Mouse (Mus musculus): ENCODE data around the gene Lsm12. TPM values are rescaled to one million over a fixed set of nuclear protein-coding genes. Genes with fewer than 3 reads are reported as not detected.

The Lsm12 gene
- total and polyA plus RNA-seq, 3 experiments = 66.9 to 185 (median 78.9) TPM

- TF ChIP-seq ETS1 (conservative IDR thresholded peaks at IDR 0.05; ENCODE audit: low read depth, low read length) = peak; percentile 93
- TF ChIP-seq JUN (IDR thresholded peaks at IDR 0.05; ENCODE audit: insufficient read depth, low read depth, low read length) = no peak
- peak; percentile 94 for TF ChIP-seq SIN3A (IDR thresholded peaks at IDR 0.05; ENCODE audit: low read length)
- TF ChIP-seq ELF1 (IDR thresholded peaks at IDR 0.05; ENCODE audit: low read depth, low read length) = peak; percentile 65
- TF ChIP-seq ZMIZ1 (IDR thresholded peaks at IDR 0.05; ENCODE audit: low read depth, low read length) = no peak
- peak; percentile 88 for TF ChIP-seq NRF1 (IDR thresholded peaks at IDR 0.05; ENCODE audit: low read depth, low read length)
- TF ChIP-seq JUND (conservative IDR thresholded peaks at IDR 0.05; ENCODE audit: low read depth, low read length) = no peak
- TF ChIP-seq TBP (conservative IDR thresholded peaks at IDR 0.05; ENCODE audit: low read depth, low read length) = peak; percentile 76; the same call in 1 of the 2 replicates
Measured at GRCm38 (mm10) chr11:102218783-102219182, 33.7 kb upstream of the Lsm12 start (continued).

- Histone ChIP-seq H3K79me2 (replicated peaks; ENCODE audit: control insufficient read depth, extremely low read depth, insufficient read depth, poor library complexity, severe bottlenecking) (0 out of 2 replicates have a peak, but pooled peaks cover 2% of the 10 kb centered on the region), H3K36me3 (replicated peaks in 1 of 2; ENCODE audit: control insufficient read depth in 1 of 2, insufficient read depth in 1 of 2, low read length in 1 of 2) (peaks cover 0 to 8% of the 10 kb centered on the region in 2 experiments), H3K4me3 (replicated peaks in 1 of 3; ENCODE audit: low read depth in 2 of 3, low read length in 2 of 3, poor library complexity in 1 of 3) (peak overlapping the region; percentile 59 to 79 (median 60)), H3K4me2 (ENCODE audit: insufficient read depth, low read depth, poor library complexity, severe bottlenecking) (peak overlapping the region; percentile 78), H3K27ac (ENCODE audit: insufficient read depth, low read depth) (peak overlapping the region; percentile 29), H3K9me3 (replicated peaks; ENCODE audit: low read length) (no peaks in the 10 kb centered on the region), H3K9ac (ENCODE audit: insufficient read depth, low read depth) (peak overlapping the region; percentile 13), H3K4me1 (ENCODE audit: control insufficient read depth in 1 of 2, insufficient read depth in 2 of 2) (peaks cover 51 to 97% of the 10 kb centered on the region in 2 experiments), H3K27me3 (replicated peaks) (no peaks in the 10 kb centered on the region)
- dilution Hi-C loops (cut with MboI; ENCODE audit: extremely low pct_ligation_motif_present, extremely low pct_unique_long_range_greater_than_20kb, low sequenced_read_pairs) (no loop called here), in situ Hi-C loops (cut with MboI; ENCODE audit: low pct_ligation_motif_present, low pct_unique_long_range_greater_than_20kb, low sequenced_read_pairs) (no loop called here)
- no peak for TF ChIP-seq ELF1 (IDR thresholded peaks at IDR 0.05; ENCODE audit: low read depth, low read length)
- 0 out of 2 replicates have a peak, but pooled peaks have one; percentile 13 for TF ChIP-seq MYC (IDR thresholded peaks at IDR 0.05; ENCODE audit: low read depth, low read length)
- DNase-seq (ENCODE audit: extremely low read depth) = no peak
Measured at GRCm38 (mm10) chr11:102217876-102218430, 32.9 kb upstream of the Lsm12 start.

GRCm38 (mm10) chr11:102217396-102217795 is 32.3 kb upstream of the Lsm12 start:
- no peak overlapping the region for H3K27ac ChIP-seq (ENCODE audit: insufficient read depth, low read depth)
- H3K36me3 ChIP-seq (replicated peaks in 1 of 2; ENCODE audit: control insufficient read depth in 1 of 2, insufficient read depth in 1 of 2, low read length in 1 of 2) = peaks cover 0 to 8% of the 10 kb centered on the region in 2 experiments
- H3K4me3 ChIP-seq (replicated peaks in 1 of 3; ENCODE audit: low read depth in 2 of 3, low read length in 2 of 3, poor library complexity in 1 of 3) = peak overlapping the region in 2 of 3 experiments; percentile 59 to 79
- DNase-seq (ENCODE audit: extremely low read depth) = no peak
- in situ Hi-C loops (cut with MboI; ENCODE audit: low pct_ligation_motif_present, low pct_unique_long_range_greater_than_20kb, low sequenced_read_pairs) = no loop called here
- 0 out of 2 replicates have a peak, but pooled peaks cover 2% of the 10 kb centered on the region for H3K79me2 ChIP-seq (replicated peaks; ENCODE audit: control insufficient read depth, extremely low read depth, insufficient read depth, poor library complexity, severe bottlenecking)
- H3K27me3 ChIP-seq (replicated peaks) = no peaks in the 10 kb centered on the region
- peak; percentile 52; the same call in 1 of the 2 replicates for TF ChIP-seq NRF1 (IDR thresholded peaks at IDR 0.05; ENCODE audit: low read depth, low read length)
- no peak for TF ChIP-seq TBP (conservative IDR thresholded peaks at IDR 0.05; ENCODE audit: low read depth, low read length)
- dilution Hi-C loops (cut with MboI; ENCODE audit: extremely low pct_ligation_motif_present, extremely low pct_unique_long_range_greater_than_20kb, low sequenced_read_pairs) = no loop called here
- no peaks in the 10 kb centered on the region for H3K9me3 ChIP-seq (replicated peaks; ENCODE audit: low read length)
- H3K4me1 ChIP-seq (ENCODE audit: control insufficient read depth in 1 of 2, insufficient read depth in 2 of 2) = peaks cover 51 to 95% of the 10 kb centered on the region in 2 experiments
- peak overlapping the region; percentile 78 for H3K4me2 ChIP-seq (ENCODE audit: insufficient read depth, low read depth, poor library complexity, severe bottlenecking)
- H3K9ac ChIP-seq (ENCODE audit: insufficient read depth, low read depth) = peak overlapping the region; percentile 13; the same call in 1 of the 2 replicates
